Mouse (Mus musculus) CH12.LX (cell line): ENCODE data around the gene Tspan9. TPM values are rescaled to one million over a fixed set of nuclear protein-coding genes. Genes with fewer than 3 reads are reported as not detected.

Experiments used
- DNase-seq: peaks from one replicate; pipeline ENCODE4 v3.0.0-alpha.2; 2013; ENCODE audit errors: extremely low read depth
- H3K27ac ChIP-seq: 2 replicates; pipeline ENCODE4 v1.5.1; 2012; ENCODE audit warnings: low read depth, mild to moderate bottlenecking, control low read depth, moderate library complexity; ENCODE audit not compliant: insufficient read depth
- H3K27me3 ChIP-seq: replicated peaks from 2 replicates; pipeline ENCODE3; 2012; ENCODE audit warnings: inconsistent platforms
- H3K36me3 ChIP-seq, 2 experiments: replicated peaks in 1 of 2; 2 replicates each; pipeline versions ENCODE3 to v1.6.1; 2012; ENCODE audit warnings: inconsistent platforms in 1 of 2, low read length in 1 of 2, mild to moderate bottlenecking in 1 of 2, mixed read lengths in 1 of 2, moderate library complexity in 1 of 2; ENCODE audit not compliant: control insufficient read depth in 1 of 2, insufficient read depth in 1 of 2
- H3K4me1 ChIP-seq, 2 experiments: 2 replicates each; pipeline ENCODE4 v1.6.1; 2012; ENCODE audit warnings: inconsistent platforms in 1 of 2, moderate library complexity in 1 of 2; ENCODE audit not compliant: insufficient read depth in 2 of 2, control insufficient read depth in 1 of 2
- H3K4me2 ChIP-seq: 2 replicates; pipeline ENCODE4 v1.6.1; 2012; ENCODE audit warnings: low read depth, mild to moderate bottlenecking, control low read depth; ENCODE audit not compliant: poor library complexity, insufficient read depth, severe bottlenecking
- H3K4me3 ChIP-seq, 3 experiments: fragments of 150-350 bp in 1 of 3; sonication (generic) in 1 of 3; replicated peaks in 1 of 3; 2 replicates each; pipeline versions ENCODE3 to v1.5.1; 2011 to 2012; ENCODE audit warnings: low read depth in 2 of 3, low read length in 2 of 3, mild to moderate bottlenecking in 2 of 3, moderate library complexity in 2 of 3, control low read depth in 1 of 3, improper control_type of control experiment in 1 of 3, inconsistent platforms in 1 of 3, mixed read lengths in 1 of 3; ENCODE audit not compliant: poor library complexity in 1 of 3
- H3K79me2 ChIP-seq: replicated peaks from 2 replicates; pipeline ENCODE4 v1.6.1; 2012; ENCODE audit warnings: mild to moderate bottlenecking, moderate library complexity; ENCODE audit not compliant: control insufficient read depth, poor library complexity, insufficient read depth, severe bottlenecking; ENCODE audit errors: extremely low read depth
- H3K9ac ChIP-seq: 2 replicates; pipeline ENCODE4 v1.6.1; 2012; ENCODE audit warnings: low read depth, mild to moderate bottlenecking, control low read depth, moderate library complexity; ENCODE audit not compliant: insufficient read depth
- H3K9me3 ChIP-seq: replicated peaks from 2 replicates; pipeline ENCODE3; 2012; ENCODE audit warnings: low read length, inconsistent platforms, mixed read lengths
- BHLHE40 ChIP-seq: IDR thresholded peaks from 2 replicates; pipeline ENCODE4 v1.6.1; 2011; ENCODE audit warnings: mild to moderate bottlenecking, low read depth, low read length, improper control_type of control experiment
- CTCF ChIP-seq, 2 experiments: IDR thresholded peaks in 1 of 2; conservative IDR thresholded peaks in 1 of 2; 2 replicates each; pipeline ENCODE4 v1.5.1; 2011 to 2012; ENCODE audit warnings: low read depth in 2 of 2, low read length in 2 of 2, improper control_type of control experiment in 1 of 2, inconsistent platforms in 1 of 2, mild to moderate bottlenecking in 1 of 2, moderate library complexity in 1 of 2
- GABPA ChIP-seq: IDR thresholded peaks from 2 replicates; pipeline ENCODE4 v1.6.1; 2012; ENCODE audit warnings: low read depth, low read length, improper control_type of control experiment, inconsistent platforms; ENCODE audit not compliant: insufficient replicate concordance
- IRF4 ChIP-seq: IDR thresholded peaks from 2 replicates; pipeline ENCODE4 v1.6.1; 2014; ENCODE audit warnings: low read depth, mild to moderate bottlenecking, inconsistent platforms, low read length, improper control_type of control experiment
- JUN ChIP-seq: IDR thresholded peaks from 2 replicates; pipeline ENCODE4 v1.6.1; 2011; ENCODE audit warnings: low read depth, mild to moderate bottlenecking, low read length, improper control_type of control experiment, moderate library complexity; ENCODE audit not compliant: insufficient read depth
- JUND ChIP-seq: conservative IDR thresholded peaks from 2 replicates; pipeline ENCODE4 v1.6.1; 2011; ENCODE audit warnings: low read depth, low read length, improper control_type of control experiment
- MAZ ChIP-seq: IDR thresholded peaks from 2 replicates; pipeline ENCODE4 v1.6.1; 2012; ENCODE audit warnings: low read depth, mild to moderate bottlenecking, inconsistent platforms, low read length, improper control_type of control experiment, moderate library complexity
- MXI1 ChIP-seq: IDR thresholded peaks from 2 replicates; pipeline ENCODE4 v1.6.1; 2011; ENCODE audit warnings: mild to moderate bottlenecking, low read depth, low read length, improper control_type of control experiment
- MYC ChIP-seq: IDR thresholded peaks from 2 replicates; pipeline ENCODE4 v1.6.1; 2011; ENCODE audit warnings: low read depth, mild to moderate bottlenecking, improper control_type of control experiment, low read length
- NELFE ChIP-seq: IDR thresholded peaks from 2 replicates; pipeline ENCODE4 v1.6.1; 2011; ENCODE audit warnings: low read depth, low read length, improper control_type of control experiment
- NRF1 ChIP-seq: IDR thresholded peaks from 2 replicates; pipeline ENCODE4 v1.6.1; 2014; ENCODE audit warnings: low read depth, mild to moderate bottlenecking, inconsistent platforms, low read length, improper control_type of control experiment, moderate library complexity
- PAX5 ChIP-seq: IDR thresholded peaks from 2 replicates; pipeline ENCODE4 v1.6.1; 2012; ENCODE audit warnings: low read length, inconsistent platforms, mixed read lengths
- POLR2A ChIP-seq: IDR thresholded peaks from 2 replicates; pipeline ENCODE4 v1.6.1; 2011; ENCODE audit warnings: low read depth, mild to moderate bottlenecking, improper control_type of control experiment, low read length
- POLR2AphosphoS2 ChIP-seq: IDR thresholded peaks from 2 replicates; pipeline ENCODE4 v1.6.1; 2011; ENCODE audit warnings: low read depth, low read length, improper control_type of control experiment
- RAD21 ChIP-seq: IDR thresholded peaks from 2 replicates; pipeline ENCODE4 v1.6.1; 2011; ENCODE audit warnings: low read depth, mild to moderate bottlenecking, low read length, improper control_type of control experiment, moderate library complexity
- SMC3 ChIP-seq: IDR thresholded peaks from 2 replicates; pipeline ENCODE4 v1.6.1; 2011; ENCODE audit warnings: low read depth, low read length, improper control_type of control experiment
- TBP ChIP-seq: conservative IDR thresholded peaks from 2 replicates; pipeline ENCODE4 v1.6.1; 2011; ENCODE audit warnings: low read depth, low read length, improper control_type of control experiment
- TCF12 ChIP-seq: IDR thresholded peaks from 2 replicates; pipeline ENCODE4 v1.6.1; 2014; ENCODE audit warnings: low read depth, mild to moderate bottlenecking, inconsistent platforms, low read length, improper control_type of control experiment
- UBTF ChIP-seq: IDR thresholded peaks from 2 replicates; pipeline ENCODE4 v1.6.1; 2012; ENCODE audit warnings: low read depth, mild to moderate bottlenecking, inconsistent platforms, low read length, improper control_type of control experiment, moderate library complexity
- USF1 ChIP-seq: IDR thresholded peaks from 2 replicates; pipeline ENCODE4 v1.6.1; 2014; ENCODE audit warnings: low read depth, mild to moderate bottlenecking, inconsistent platforms, low read length, improper control_type of control experiment
- ZKSCAN1 ChIP-seq: IDR thresholded peaks from 2 replicates; pipeline ENCODE4 v1.6.1; 2012; ENCODE audit warnings: low read depth, inconsistent platforms, low read length, improper control_type of control experiment, borderline replicate concordance
- ZMIZ1 ChIP-seq: IDR thresholded peaks from 2 replicates; pipeline ENCODE4 v1.6.1; 2012; ENCODE audit warnings: low read depth, mild to moderate bottlenecking, inconsistent platforms, low read length, improper control_type of control experiment
- ZNF384 ChIP-seq: IDR thresholded peaks from 2 replicates; pipeline ENCODE4 v1.6.1; 2012; ENCODE audit warnings: low read depth, low read length, improper control_type of control experiment, inconsistent platforms
- dilution Hi-C: fragments of 300-500 bp; cut with MboI; formaldehyde crosslinking; loops from 2 replicates; pipeline ENCODE4 v1.14.3; 2020; ENCODE audit warnings: low sequenced_read_pairs; ENCODE audit not compliant: extremely low pct_unique_long_range_greater_than_20kb, extremely low pct_ligation_motif_present
- in situ Hi-C: fragments of 300-500 bp; cut with MboI; formaldehyde crosslinking; loops from 3 replicates; pipeline ENCODE4 v1.14.3; 2019; ENCODE audit warnings: low sequenced_read_pairs, low pct_ligation_motif_present, low pct_unique_long_range_greater_than_20kb, mixed read lengths
- polyA plus RNA-seq: library from polyadenylated mRNA; unstranded; fragments of >175 nt; gene quantifications from 2 replicates; pipeline ENCODE4 v1.2.1, GENCODE M21; 2012; ENCODE audit warnings: low read depth; ENCODE audit not compliant: insufficient read length
- total RNA-seq, 2 experiments: library from RNA; depleted of rRNA; stranded (reverse); fragments of 300-350 nt in 1 of 2; fragments of >200 nt in 1 of 2; gene quantifications; 2 replicates each; pipeline ENCODE4 v1.2.3; 2012 to 2014

Gene Tspan9
- total and polyA plus RNA-seq, 3 experiments, result 0.40 to 0.98 (median 0.71) TPM

- dilution Hi-C loops (no loop called here), in situ Hi-C loops (no loop called here)
- no peak overlapping the region for H3K4me2 ChIP-seq
- no peak overlapping the region for H3K27ac ChIP-seq
- peak; percentile 62 for DNase-seq
- H3K36me3 ChIP-seq, result no peaks in the 10 kb centered on the region
- no peaks in the 10 kb centered on the region for H3K9me3 ChIP-seq
- H3K4me3 ChIP-seq, result no peak overlapping the region
- no peaks in the 10 kb centered on the region for H3K79me2 ChIP-seq
- H3K27me3 ChIP-seq, result peaks cover 80% of the 10 kb centered on the region
- H3K4me1 ChIP-seq, result no peaks in the 10 kb centered on the region
- TF ChIP-seq ZKSCAN1, result no peak
- peak; percentile 80 to 89 for TF ChIP-seq CTCF (conservative IDR thresholded peaks at IDR 0.05 in 1 of 2, IDR thresholded peaks at IDR 0.05 in 1 of 2; ENCODE audit: low read depth in 2 of 2, low read length in 2 of 2)
- TF ChIP-seq SMC3, result peak; percentile 55
- TF ChIP-seq MYC, result 0 out of 2 replicates have a peak, but pooled peaks have one; percentile 39
- TF ChIP-seq RAD21, result peak; percentile 72
- no peak overlapping the region for H3K9ac ChIP-seq
These were observed 197.7 kb downstream of the Tspan9 start for GRCm38 (mm10) chr6:127945725-127946124.

GRCm38 (mm10) chr6:127942421-127942820 lies 201.0 kb downstream of the Tspan9 start:
- Histone ChIP-seq H3K27me3 (peaks cover 67% of the 10 kb centered on the region), H3K9me3 (no peaks in the 10 kb centered on the region), H3K4me2 (no peak overlapping the region), H3K36me3 (no peaks in the 10 kb centered on the region), H3K27ac (no peak overlapping the region), H3K79me2 (no peaks in the 10 kb centered on the region), H3K4me3 (no peak overlapping the region), H3K9ac (no peak overlapping the region), H3K4me1 (no peaks in the 10 kb centered on the region)
- no peak for TF ChIP-seq NRF1
- TF ChIP-seq POLR2AphosphoS2, result no peak
- no peak for TF ChIP-seq NELFE
- no peak for TF ChIP-seq SMC3
- no peak for TF ChIP-seq POLR2A
- no peak for DNase-seq
- in situ Hi-C loops (no loop called here), dilution Hi-C loops (no loop called here)

- Histone ChIP-seq H3K79me2 (no peaks in the 10 kb centered on the region), H3K27me3 (peaks cover 93% of the 10 kb centered on the region), H3K4me3 (no peak overlapping the region), H3K9ac (no peak overlapping the region), H3K4me1 (no peaks in the 10 kb centered on the region), H3K4me2 (no peak overlapping the region), H3K27ac (no peak overlapping the region), H3K36me3 (no peaks in the 10 kb centered on the region), H3K9me3 (peaks cover 9% of the 10 kb centered on the region)
- in situ Hi-C loops (loop anchor here (10.0 kb wide), 1 partner anchor 160 kb away; no protein-coding TSS in a partner anchor), dilution Hi-C loops (no loop called here)
- no peak for DNase-seq
- TF ChIP-seq CTCF (conservative IDR thresholded peaks at IDR 0.05 in 1 of 2, IDR thresholded peaks at IDR 0.05 in 1 of 2; ENCODE audit: low read depth in 2 of 2, low read length in 2 of 2) (no peak), BHLHE40 (no peak), PAX5 (no peak), ZMIZ1 (no peak), UBTF (no peak), NRF1 (no peak), GABPA (no peak), MXI1 (no peak), TBP (no peak), JUND (no peak), IRF4 (no peak), JUN (no peak), NELFE (no peak), TCF12 (no peak), RAD21 (no peak), ZNF384 (no peak), MAZ (no peak), USF1 (no peak)
These were observed 208.3 kb downstream of the Tspan9 start for GRCm38 (mm10) chr6:127935105-127935504.
